Mouse (Mus musculus): Measurements from ENCODE around the gene Sv2a. TPM values are rescaled to one million over a fixed set of nuclear protein-coding genes. Genes with fewer than 3 reads are reported as not detected.

Sv2a gene
- polyA plus RNA-seq, 1 experiment from 2014 or later: 3.5 TPM

- Histone ChIP-seq H3K9me3 (ENCODE audit: control insufficient read depth) (no peaks in the 10 kb centered on the region), H3K9ac (ENCODE audit: low read depth, low read length) (no peak overlapping the region), H3K4me1 (replicated peaks; ENCODE audit: control insufficient read depth, insufficient read depth, low read length) (no peaks in the 10 kb centered on the region), H3K27me3 (replicated peaks; ENCODE audit: control insufficient read depth, insufficient read depth, low read length) (no peaks in the 10 kb centered on the region), H3K36me3 (ENCODE audit: control insufficient read depth, insufficient read depth) (peaks cover 30% of the 10 kb centered on the region), H3K27ac (ENCODE audit: low read depth, low read length) (no peak overlapping the region), H3K4me3 (ENCODE audit: low read depth, low read length) (no peak overlapping the region), H3K4me2 (replicated peaks; ENCODE audit: low read depth) (no peak overlapping the region)
- 69% methylated on average over 2 of the region's 2 CpGs for WGBS
- no peak for ATAC-seq
- no peak for TF ChIP-seq CTCF (IDR thresholded peaks at IDR 0.05; ENCODE audit: low read depth)
Measured at GRCm38 (mm10) chr3:96178902-96179301, 2.0 kb upstream of the Sv2a start.

DNA sequence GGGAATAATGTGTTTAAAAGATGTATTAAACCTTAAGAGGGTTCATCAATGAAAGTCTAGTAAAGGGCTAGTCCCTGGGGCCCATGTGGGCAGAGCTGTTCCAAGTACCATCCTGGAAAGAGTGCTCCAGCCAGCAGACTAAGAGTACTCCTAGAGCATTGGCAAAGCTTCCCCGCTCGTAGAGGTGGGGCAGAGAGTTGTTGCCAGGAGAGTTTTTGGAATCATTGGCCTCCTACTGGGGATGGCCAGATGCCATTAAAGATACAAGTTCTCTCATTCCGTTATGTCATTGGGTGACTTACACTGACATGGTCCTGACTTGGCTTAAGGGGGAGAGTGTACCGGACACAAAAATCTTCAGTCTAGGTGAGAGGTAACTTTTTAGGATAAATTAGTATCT lies 1.4 kb upstream of the Sv2a start:
- H3K9ac ChIP-seq (ENCODE audit: low read depth, low read length): no peak overlapping the region
- peaks cover 26% of the 10 kb centered on the region for H3K36me3 ChIP-seq (ENCODE audit: control insufficient read depth, insufficient read depth)
- no peaks in the 10 kb centered on the region for H3K27me3 ChIP-seq (replicated peaks; ENCODE audit: control insufficient read depth, insufficient read depth, low read length)
- 71% methylated on average over 4 of the region's 4 CpGs for WGBS
- no peak overlapping the region for H3K4me3 ChIP-seq (ENCODE audit: low read depth, low read length)
- TF ChIP-seq CTCF (IDR thresholded peaks at IDR 0.05; ENCODE audit: low read depth): no peak
- no peak overlapping the region for H3K4me2 ChIP-seq (replicated peaks; ENCODE audit: low read depth)
- no peaks in the 10 kb centered on the region for H3K4me1 ChIP-seq (replicated peaks; ENCODE audit: control insufficient read depth, insufficient read depth, low read length)
- no peak for ATAC-seq
- H3K9me3 ChIP-seq (ENCODE audit: control insufficient read depth): no peaks in the 10 kb centered on the region
- H3K27ac ChIP-seq (ENCODE audit: low read depth, low read length): no peak overlapping the region

DNA sequence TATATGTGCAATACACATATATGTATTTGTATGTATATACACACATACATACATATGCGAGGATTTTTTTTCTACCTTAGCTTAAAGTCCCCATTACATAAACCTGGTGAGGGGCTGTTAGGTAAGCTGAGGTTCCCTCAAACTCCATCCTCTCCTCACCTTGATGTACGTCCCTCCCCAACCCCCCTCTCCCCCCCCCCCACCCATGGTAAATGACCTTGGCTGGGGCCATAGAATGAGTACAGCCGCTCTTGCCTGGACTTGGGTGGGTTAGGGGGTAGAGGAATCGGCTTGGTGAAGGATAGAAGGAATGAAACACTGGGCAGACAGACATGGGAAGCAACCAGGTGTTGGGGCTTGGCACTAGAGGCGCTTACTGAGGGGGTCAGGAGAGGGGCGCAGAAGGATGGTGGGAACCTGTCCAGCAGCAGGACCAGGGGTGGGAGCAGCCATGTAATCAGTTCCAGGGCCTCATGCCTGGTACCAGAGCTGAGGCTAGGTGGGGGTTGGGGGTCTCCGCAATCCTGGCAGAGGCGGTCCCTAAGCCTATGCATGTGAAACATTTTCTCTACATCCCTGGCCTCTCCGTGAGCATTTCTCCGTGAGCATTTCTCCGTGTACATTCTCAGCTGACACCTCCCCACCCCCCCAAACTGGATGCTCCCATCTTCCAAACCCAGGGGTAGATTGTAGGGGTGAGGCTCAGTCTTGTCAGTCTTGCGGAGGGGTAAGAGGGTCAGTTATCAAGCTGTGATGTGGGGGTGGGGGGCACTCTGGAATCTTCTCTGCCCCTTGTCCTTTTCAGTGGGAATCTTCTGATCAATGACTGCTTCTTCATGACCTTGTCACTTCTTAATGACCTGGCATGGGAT lies 795 bp downstream of the Sv2a start:
- no peak for ATAC-seq
- Histone ChIP-seq H3K4me2 (replicated peaks; ENCODE audit: low read depth) (peak overlapping the region; percentile 72), H3K9me3 (ENCODE audit: control insufficient read depth) (no peaks in the 10 kb centered on the region), H3K36me3 (ENCODE audit: control insufficient read depth, insufficient read depth) (peaks cover 8% of the 10 kb centered on the region; the same call in 1 of the 2 replicates), H3K4me3 (ENCODE audit: low read depth, low read length) (peak overlapping the region; percentile 39), H3K27ac (ENCODE audit: low read depth, low read length) (no peak overlapping the region), H3K4me1 (replicated peaks; ENCODE audit: control insufficient read depth, insufficient read depth, low read length) (no peaks in the 10 kb centered on the region), H3K27me3 (replicated peaks; ENCODE audit: control insufficient read depth, insufficient read depth, low read length) (no peaks in the 10 kb centered on the region), H3K9ac (ENCODE audit: low read depth, low read length) (0 out of 2 replicates have a peak overlapping the region, but pooled peaks have one; percentile 3)
- no peak for TF ChIP-seq CTCF (IDR thresholded peaks at IDR 0.05; ENCODE audit: low read depth)
- 41% methylated on average over 12 of the region's 12 CpGs for WGBS

DNA sequence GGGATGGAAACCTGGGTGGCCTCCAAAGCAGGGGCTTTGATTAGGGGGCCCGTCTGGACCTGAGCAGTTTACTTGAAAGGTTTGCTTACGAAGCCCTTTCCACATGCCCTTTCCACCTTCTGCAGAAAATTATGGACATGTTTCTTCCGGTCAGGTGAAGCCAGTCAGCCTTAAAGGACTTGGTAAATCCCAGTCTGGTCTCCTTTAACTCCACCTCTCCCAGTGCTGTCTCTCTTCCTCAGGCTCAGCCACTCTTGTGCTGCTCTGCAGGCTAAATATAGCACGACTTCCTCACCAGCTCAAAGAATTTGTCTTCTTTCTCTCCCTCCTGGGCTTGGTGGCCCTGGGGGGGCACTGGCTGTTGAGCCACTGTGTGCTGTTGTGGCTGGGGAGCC lies 1.4 kb downstream of the Sv2a start:
- no peak overlapping the region for H3K9ac ChIP-seq (ENCODE audit: low read depth, low read length)
- no peaks in the 10 kb centered on the region for H3K4me1 ChIP-seq (replicated peaks; ENCODE audit: control insufficient read depth, insufficient read depth, low read length)

GRCm38 (mm10) chr3:96192977-96193376 lies 12.0 kb downstream of the Sv2a start:
- no peaks in the 10 kb centered on the region for H3K9me3 ChIP-seq (ENCODE audit: control insufficient read depth)
- no peaks in the 10 kb centered on the region for H3K27me3 ChIP-seq (replicated peaks; ENCODE audit: control insufficient read depth, insufficient read depth, low read length)
- H3K36me3 ChIP-seq (ENCODE audit: control insufficient read depth, insufficient read depth): no peaks in the 10 kb centered on the region
- H3K27ac ChIP-seq (ENCODE audit: low read depth, low read length): no peak overlapping the region
- no peak for TF ChIP-seq CTCF (IDR thresholded peaks at IDR 0.05; ENCODE audit: low read depth)
- no peak overlapping the region for H3K4me2 ChIP-seq (replicated peaks; ENCODE audit: low read depth)
- 61% methylated on average over 12 of the region's 12 CpGs for WGBS
- H3K9ac ChIP-seq (ENCODE audit: low read depth, low read length): no peak overlapping the region
- H3K4me3 ChIP-seq (ENCODE audit: low read depth, low read length): no peak overlapping the region
- ATAC-seq: no peak
- H3K4me1 ChIP-seq (replicated peaks; ENCODE audit: control insufficient read depth, insufficient read depth, low read length): no peaks in the 10 kb centered on the region; the same call in 1 of the 2 replicates

More for the DNA sequence above, 1.4 kb downstream of the Sv2a start:
- Histone ChIP-seq H3K4me2 (replicated peaks; ENCODE audit: low read depth) (0 out of 2 replicates have a peak overlapping the region, but pooled peaks have one; percentile 13), H3K9me3 (ENCODE audit: control insufficient read depth) (no peaks in the 10 kb centered on the region), H3K4me3 (ENCODE audit: low read depth, low read length) (no peak overlapping the region), H3K27me3 (replicated peaks; ENCODE audit: control insufficient read depth, insufficient read depth, low read length) (no peaks in the 10 kb centered on the region), H3K36me3 (ENCODE audit: control insufficient read depth, insufficient read depth) (peaks cover 7% of the 10 kb centered on the region; the same call in 1 of the 2 replicates), H3K27ac (ENCODE audit: low read depth, low read length) (no peak overlapping the region)
- ATAC-seq: no peak
- TF ChIP-seq CTCF (IDR thresholded peaks at IDR 0.05; ENCODE audit: low read depth): no peak
- WGBS: 36% methylated on average over 4 of the region's 4 CpGs

DNA sequence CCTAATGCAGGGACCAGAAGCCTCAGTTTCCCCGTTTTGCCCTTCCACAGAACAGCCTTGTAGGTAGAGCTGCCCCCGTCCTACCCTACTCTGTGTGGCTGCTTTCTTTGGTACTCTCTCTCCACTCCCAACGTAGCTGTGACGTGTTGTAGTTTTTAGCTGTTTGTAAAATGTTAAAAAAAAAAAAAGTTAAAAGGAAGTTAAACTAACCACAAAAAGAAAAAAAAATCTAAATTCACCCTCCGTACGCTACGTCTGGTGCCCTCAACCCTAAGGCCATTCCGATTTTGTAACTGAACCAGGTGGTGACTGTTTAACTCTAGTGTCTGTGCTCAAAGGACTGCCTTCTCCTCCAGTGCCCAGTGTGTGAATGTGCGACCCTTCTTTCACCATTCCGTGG lies 14.0 kb downstream of the Sv2a start:
- H3K9me3 ChIP-seq (ENCODE audit: control insufficient read depth): no peaks in the 10 kb centered on the region
- no peak for ATAC-seq

More for the DNA sequence above, 14.0 kb downstream of the Sv2a start:
- H3K4me1 ChIP-seq (replicated peaks; ENCODE audit: control insufficient read depth, insufficient read depth, low read length): no peaks in the 10 kb centered on the region; the same call in 1 of the 2 replicates
- no peaks in the 10 kb centered on the region for H3K27me3 ChIP-seq (replicated peaks; ENCODE audit: control insufficient read depth, insufficient read depth, low read length)
- no peak overlapping the region for H3K4me2 ChIP-seq (replicated peaks; ENCODE audit: low read depth)
- 83% methylated on average over 10 of the region's 10 CpGs for WGBS
- H3K4me3 ChIP-seq (ENCODE audit: low read depth, low read length): no peak overlapping the region
- no peak for TF ChIP-seq CTCF (IDR thresholded peaks at IDR 0.05; ENCODE audit: low read depth)
- no peaks in the 10 kb centered on the region for H3K36me3 ChIP-seq (ENCODE audit: control insufficient read depth, insufficient read depth)
- H3K9ac ChIP-seq (ENCODE audit: low read depth, low read length): no peak overlapping the region
- H3K27ac ChIP-seq (ENCODE audit: low read depth, low read length): no peak overlapping the region
